Mouse (Mus musculus): Measurements from ENCODE around the gene Gdpd1. TPM values are rescaled to one million over a fixed set of nuclear protein-coding genes. Genes with fewer than 3 reads are reported as not detected.
"Not testable (repeated sequence)": the region's sequence is repeated elsewhere in the genome, so short reads cannot be mapped to it uniquely, and the experiment has no call there.

Gdpd1 gene
- total RNA-seq (2021) = 1 to 10 TPM; 3.3 to 3.8 TPM
- long read RNA-seq, experiment 1, transcript Gdpd1-201 (10 exons, 2,336 nt) = major isoform, 9 of 11 reads
- long read RNA-seq, experiment 1, partial matches to known transcripts = 0 of 11 reads
- long read RNA-seq, experiment 1, other reads (novel, unspliced or antisense) = 2 of 11 reads
- long read RNA-seq, experiment 2, transcript Gdpd1-201 (10 exons, 2,336 nt) = major isoform, 6 of 7 reads
- long read RNA-seq, experiment 2, partial matches to known transcripts = 0 of 7 reads
- long read RNA-seq, experiment 2, other reads (novel, unspliced or antisense) = 1 of 7 reads

- DNase-seq (ENCODE audit: low spot score in 2 of 2) = peak; percentile 71 to 81
These were observed at the start of gene Gdpd1 for GRCm38 (mm10) chr11:87073866-87074440. Gdpd1 (minus strand) TSS chr11:87074062.

- DNase-seq (ENCODE audit: low spot score in 2 of 2) = no peak
These were observed 48.0 kb upstream of the Gdpd1 start for GRCm38 (mm10) chr11:87121864-87122263.

GRCm38 (mm10) chr11:87110172-87110909, 36.5 kb upstream of the Gdpd1 start:
- DNase-seq (ENCODE audit: low spot score in 2 of 2) = no peak

GRCm38 (mm10) chr11:87109519-87110171, 35.8 kb upstream of the Gdpd1 start:
- DNase-seq (ENCODE audit: low spot score in 2 of 2) = no peak

GRCm38 (mm10) chr11:87108755-87109518, 35.1 kb upstream of the Gdpd1 start, which contains the start of gene Ska2:
Ska2 (plus strand) TSS chr11:87109234.
- DNase-seq (ENCODE audit: low spot score in 2 of 2) = peak; percentile 84 to 94

- DNase-seq (ENCODE audit: low spot score in 2 of 2) = no peak
These were observed 34.5 kb upstream of the Gdpd1 start, which contains the start of gene Prr11 for GRCm38 (mm10) chr11:87108409-87108754. Prr11 (minus strand) TSS chr11:87108708.

- DNase-seq (ENCODE audit: low spot score in 2 of 2) = no peak
These were observed 13.3 kb upstream of the Gdpd1 start for GRCm38 (mm10) chr11:87087142-87087541.

- peak; percentile 61 to 80 for DNase-seq (ENCODE audit: low spot score in 2 of 2)
These were observed 12.6 kb upstream of the Gdpd1 start, which contains the start of gene Smg8 for GRCm38 (mm10) chr11:87086290-87086984. Smg8 (minus strand) TSS chr11:87086774.

- no peak for DNase-seq (ENCODE audit: low spot score in 2 of 2)
These were observed 11.6 kb upstream of the Gdpd1 start for GRCm38 (mm10) chr11:87085461-87085860.

- no peak for DNase-seq (ENCODE audit: low spot score in 2 of 2)
These were observed 9.8 kb upstream of the Gdpd1 start for GRCm38 (mm10) chr11:87083712-87084111.

GRCm38 (mm10) chr11:87073343-87073865, 458 bp downstream of the Gdpd1 start:
- DNase-seq (ENCODE audit: low spot score in 2 of 2) = peak; percentile 24 to 43

GRCm38 (mm10) chr11:87062087-87062486, 11.8 kb downstream of the Gdpd1 start:
- DNase-seq (ENCODE audit: low spot score in 2 of 2) = no peak

GRCm38 (mm10) chr11:87060410-87060809, 13.5 kb downstream of the Gdpd1 start:
- DNase-seq (ENCODE audit: low spot score in 2 of 2) = no peak

GRCm38 (mm10) chr11:87056286-87056685, 17.6 kb downstream of the Gdpd1 start:
- no peak for DNase-seq (ENCODE audit: low spot score in 2 of 2)

GRCm38 (mm10) chr11:87048900-87049299, 25.0 kb downstream of the Gdpd1 start:
- not testable (repeated sequence) for DNase-seq (ENCODE audit: low spot score in 2 of 2)

- DNase-seq (ENCODE audit: low spot score in 2 of 2) = no peak
These were observed 26.9 kb downstream of the Gdpd1 start for GRCm38 (mm10) chr11:87046968-87047367.

GRCm38 (mm10) chr11:87043052-87043451, 30.8 kb downstream of the Gdpd1 start:
- no peak for DNase-seq (ENCODE audit: low spot score in 2 of 2)

GRCm38 (mm10) chr11:87039307-87039963, 34.4 kb downstream of the Gdpd1 start:
- DNase-seq (ENCODE audit: low spot score in 2 of 2) = no peak

GRCm38 (mm10) chr11:87036180-87036579, 37.7 kb downstream of the Gdpd1 start:
- DNase-seq (ENCODE audit: low spot score in 2 of 2) = no peak

All from gastrocnemius, postnatal 4 days (tissue).